Mouse (Mus musculus): ENCODE data around the gene Mpst.

Mpst gene

DNA sequence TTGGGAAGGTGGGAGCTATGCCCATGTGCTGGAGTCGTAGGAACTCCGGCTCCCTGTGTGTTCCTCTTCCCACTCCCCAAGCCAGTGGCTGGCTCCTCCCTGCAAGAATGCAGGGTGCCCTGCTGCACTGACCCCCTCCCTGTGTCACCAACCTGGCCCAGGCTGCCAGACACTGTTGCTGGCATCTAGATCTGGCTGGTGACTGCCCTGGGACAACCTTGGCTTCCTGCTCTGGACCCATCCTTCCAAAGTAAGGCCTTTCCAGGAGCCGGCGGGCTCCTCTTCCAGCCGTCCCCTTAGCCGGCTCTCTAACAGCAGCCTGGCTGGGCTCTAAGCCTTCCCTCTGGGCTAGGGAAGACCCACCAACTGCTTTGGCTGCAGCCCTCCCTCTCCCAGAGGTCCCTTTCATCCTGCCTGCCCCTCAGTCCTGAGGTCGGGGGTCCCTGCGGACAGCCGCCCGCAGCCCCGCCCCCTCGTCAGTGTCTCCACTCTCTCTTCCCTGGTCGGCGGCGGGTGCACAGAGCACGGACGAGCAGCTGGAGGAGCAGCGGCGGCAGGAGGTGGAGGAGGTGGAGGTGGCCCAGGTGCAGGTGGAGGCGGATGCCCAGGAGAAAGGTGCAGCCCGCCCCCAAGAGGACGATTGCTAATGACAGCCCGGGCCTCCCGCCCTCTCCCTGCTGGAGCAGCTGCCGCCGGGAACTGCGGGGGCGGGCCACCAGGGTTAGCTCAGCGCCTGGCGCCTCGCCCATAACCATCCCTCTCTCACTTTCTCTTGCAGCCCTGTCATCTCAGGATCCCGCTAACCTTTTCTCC is 30.4 kb downstream of the Mpst start:
- peak; percentile 65 to 80 for DNase-seq (ENCODE audit: low spot score in 2 of 2)

DNA sequence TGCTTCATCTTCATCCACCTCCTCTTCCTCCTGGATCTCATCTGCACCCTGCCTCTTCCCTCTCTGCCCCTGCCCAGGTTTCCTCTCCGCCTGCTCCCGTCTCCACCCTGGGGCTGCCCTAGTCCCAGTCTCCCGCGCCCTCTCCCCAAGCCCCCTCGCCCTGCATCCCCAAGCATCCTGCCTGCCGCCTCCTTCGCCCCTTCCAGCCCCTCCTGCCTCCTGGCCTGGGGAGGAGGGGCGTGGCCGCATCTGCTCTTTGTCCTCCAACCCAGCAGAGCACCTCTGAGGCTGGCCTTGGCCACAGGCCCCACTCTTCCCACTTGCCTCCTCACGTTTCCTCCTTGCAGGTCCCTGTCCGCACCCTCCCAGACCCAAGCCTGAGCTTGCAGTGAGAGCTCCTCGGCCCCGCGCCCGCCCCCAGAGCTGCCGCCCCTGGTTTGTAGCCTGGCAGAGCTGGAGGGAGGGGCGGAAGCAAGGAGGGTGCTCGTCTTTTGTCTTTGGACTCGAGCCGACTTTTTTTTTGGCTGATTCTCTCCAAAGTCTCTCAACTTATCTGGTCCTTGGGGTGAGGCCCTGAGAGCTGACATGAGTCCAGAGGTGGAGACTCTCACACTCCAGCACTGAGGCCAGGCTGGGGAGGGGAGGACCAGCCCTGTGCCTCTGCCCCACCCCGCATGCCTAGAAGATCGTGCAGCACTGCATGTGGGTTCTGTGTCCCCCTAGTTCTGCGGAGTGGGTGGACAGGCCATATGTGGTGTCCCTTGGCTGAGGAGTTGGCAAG is 31.2 kb downstream of the Mpst start:
- DNase-seq (ENCODE audit: low spot score in 2 of 2) = peak in 1 of 2 experiments; percentile 60

GRCm38 (mm10) chr15:78438018-78438394 is 31.8 kb downstream of the Mpst start:
- no peak for DNase-seq (ENCODE audit: low spot score in 2 of 2)

DNA sequence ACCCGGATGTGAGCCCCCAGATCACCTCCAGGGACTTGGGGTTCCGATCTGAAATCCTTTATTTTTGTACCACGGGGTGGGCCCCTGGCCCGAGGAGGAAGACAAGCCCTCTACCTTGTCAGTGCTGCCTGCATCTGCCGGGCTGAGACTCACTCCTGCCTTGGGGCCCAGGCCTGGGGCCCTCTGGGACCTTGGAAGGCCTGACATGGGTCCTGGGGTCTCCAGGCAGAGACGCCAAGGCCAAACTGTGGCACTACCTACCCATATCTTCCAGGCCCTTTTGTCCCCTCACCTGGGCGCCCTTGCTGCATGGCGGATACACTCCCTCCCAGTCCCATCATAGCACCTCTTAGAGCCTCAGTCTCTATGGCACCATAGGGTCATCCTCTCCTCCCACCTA is 32.3 kb downstream of the Mpst start:
- no peak for DNase-seq (ENCODE audit: low spot score in 2 of 2)

- DNase-seq (ENCODE audit: low spot score in 2 of 2) = no peak
These were observed 32.8 kb downstream of the Mpst start for GRCm38 (mm10) chr15:78438973-78439372.

DNA sequence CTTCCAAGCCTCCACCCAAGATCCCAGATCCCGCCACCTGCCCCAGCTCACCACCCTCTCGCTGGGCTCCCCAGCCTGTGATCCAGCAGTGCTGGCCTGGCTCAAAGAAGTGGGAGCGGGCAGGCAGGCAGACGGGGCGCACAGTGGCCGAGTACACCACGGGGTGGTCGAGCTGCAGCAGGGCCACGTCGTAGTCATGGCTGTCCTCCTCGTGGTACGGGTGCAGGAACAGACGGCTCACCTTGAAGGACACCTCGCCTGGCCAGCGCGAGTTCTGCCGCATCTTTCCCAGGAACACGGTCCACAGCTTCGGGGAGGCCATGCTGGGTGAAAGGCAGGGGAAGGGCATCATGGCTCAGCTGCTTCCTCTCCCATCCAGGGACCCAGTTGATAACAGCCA is 36.0 kb downstream of the Mpst start:
- DNase-seq (ENCODE audit: low spot score in 2 of 2) = no peak

DNA sequence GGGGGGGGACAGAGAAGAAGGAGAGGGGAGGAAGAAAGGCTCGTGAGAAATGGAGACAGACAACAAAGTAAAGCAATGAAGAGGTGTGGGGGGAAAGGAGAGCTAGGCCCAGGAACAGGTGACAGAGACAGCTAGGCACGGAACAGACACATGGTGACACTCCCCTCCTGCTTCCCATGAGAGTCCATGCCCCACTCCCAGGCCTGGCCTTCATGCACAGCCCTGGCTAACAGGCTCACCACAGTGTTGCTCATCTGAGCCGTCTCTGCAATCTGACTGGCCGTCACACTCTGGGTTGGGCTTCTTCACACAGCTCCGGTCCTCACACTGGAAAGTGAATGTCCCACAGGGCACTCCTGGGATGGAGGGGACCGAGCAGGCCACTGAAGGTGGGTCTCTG is 37.6 kb downstream of the Mpst start:
- no peak for DNase-seq (ENCODE audit: low spot score in 2 of 2)

DNA sequence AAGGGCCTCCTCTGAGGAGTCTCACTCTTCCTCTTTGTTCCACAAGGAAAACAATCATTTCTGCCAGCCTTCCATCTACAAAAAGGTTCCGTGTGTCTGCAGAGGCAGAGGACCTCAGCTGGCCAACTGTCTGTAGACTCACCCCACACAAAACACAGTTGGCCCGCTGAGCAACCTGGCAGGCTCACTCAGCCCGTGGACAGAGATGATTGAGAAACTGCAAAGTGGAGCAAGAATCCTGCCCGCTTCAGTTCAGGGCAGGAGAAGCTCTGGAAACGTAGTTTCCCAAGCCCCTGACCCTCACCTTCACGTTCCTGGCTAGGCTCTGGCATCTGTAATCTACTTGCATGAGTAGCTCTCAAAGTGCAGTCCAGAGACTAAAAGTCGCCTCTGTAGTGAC is 40.9 kb downstream of the Mpst start:
- no peak for DNase-seq (ENCODE audit: low spot score in 2 of 2)

DNA sequence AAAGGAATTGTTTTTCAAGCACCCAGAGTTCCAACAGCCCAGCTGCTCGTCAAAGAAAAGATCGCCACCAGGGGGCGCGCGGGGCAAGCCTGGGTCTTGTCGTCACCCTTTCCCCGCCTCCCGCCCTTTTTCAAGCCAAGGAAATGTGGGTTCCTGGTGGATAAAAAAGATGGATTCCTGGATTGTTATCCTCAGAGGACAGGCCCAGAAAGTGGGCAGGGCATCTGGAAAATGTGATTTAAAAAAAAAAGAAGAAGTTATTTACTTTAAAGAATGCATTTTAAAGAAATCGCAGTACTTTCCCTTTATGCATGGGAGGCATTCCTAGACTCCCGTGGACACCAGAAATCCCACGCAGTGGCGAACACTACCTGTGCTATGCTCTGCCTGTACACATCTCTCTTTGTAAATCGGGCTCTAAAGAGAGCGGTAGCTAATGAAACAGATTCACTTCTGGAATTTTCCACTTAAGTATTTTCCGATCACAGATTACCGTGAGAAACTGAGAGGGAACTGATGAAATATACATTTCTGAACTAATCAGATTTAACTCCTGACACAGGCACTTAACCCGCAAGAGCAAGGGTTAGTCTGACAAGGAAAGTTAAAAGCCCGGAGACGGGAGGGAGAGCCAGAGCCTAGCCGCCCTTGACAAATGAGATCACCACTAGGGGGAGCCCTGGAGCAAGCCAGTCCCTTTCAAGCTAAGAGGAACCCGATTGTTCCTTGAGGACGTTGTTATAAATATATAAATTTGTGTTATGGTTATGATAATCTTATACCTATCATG is 41.7 kb downstream of the Mpst start:
- DNase-seq (ENCODE audit: low spot score in 2 of 2) = peak; percentile 89 to 97

GRCm38 (mm10) chr15:78449131-78449530 is 42.9 kb downstream of the Mpst start:
- no peak for DNase-seq (ENCODE audit: low spot score in 2 of 2)

- DNase-seq (ENCODE audit: low spot score in 2 of 2) = peak in 1 of 2 experiments; percentile 39
These were observed 43.6 kb downstream of the Mpst start for GRCm38 (mm10) chr15:78449694-78450418.

DNA sequence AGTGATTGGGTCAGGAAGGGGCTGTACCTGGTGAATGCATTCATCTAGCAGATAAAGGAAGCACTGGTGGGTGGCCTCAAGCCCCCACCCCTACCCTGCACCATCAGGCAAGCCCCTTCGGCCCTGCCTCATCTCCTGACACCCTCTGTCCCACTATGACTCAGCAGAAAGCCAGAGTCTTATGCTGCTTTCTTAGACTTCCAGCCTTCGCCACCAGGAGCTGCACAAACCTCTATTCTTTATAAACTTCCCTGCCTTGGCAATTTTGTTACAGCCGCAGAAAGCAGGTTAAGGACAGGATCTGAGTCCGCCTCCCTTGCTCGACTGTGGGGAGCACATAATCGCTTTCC is 44.2 kb downstream of the Mpst start:
- DNase-seq (ENCODE audit: low spot score in 2 of 2) = no peak

DNA sequence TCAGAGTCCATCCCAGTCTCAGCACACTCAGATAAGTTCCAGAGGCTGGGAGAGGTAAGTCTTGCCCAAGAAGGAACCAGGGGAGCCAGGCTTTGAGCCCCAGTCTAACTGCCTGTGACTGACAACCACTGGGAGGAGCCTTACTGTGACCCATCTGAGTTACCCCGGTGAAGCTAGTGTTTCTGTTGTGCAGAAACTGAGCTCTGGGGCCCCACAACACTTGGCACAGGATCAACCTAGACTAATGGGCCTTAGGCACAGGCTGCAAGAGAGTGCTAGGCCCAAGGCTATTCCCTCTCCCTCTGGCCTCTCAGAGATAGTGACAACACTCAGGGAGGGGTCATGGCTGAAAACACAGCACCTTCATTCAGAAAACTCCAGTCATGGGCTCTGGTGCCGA is 45.0 kb downstream of the Mpst start:
- no peak for DNase-seq (ENCODE audit: low spot score in 2 of 2)

- no peak for DNase-seq (ENCODE audit: low spot score in 2 of 2)
These were observed 46.7 kb downstream of the Mpst start for GRCm38 (mm10) chr15:78452929-78453328.

DNA sequence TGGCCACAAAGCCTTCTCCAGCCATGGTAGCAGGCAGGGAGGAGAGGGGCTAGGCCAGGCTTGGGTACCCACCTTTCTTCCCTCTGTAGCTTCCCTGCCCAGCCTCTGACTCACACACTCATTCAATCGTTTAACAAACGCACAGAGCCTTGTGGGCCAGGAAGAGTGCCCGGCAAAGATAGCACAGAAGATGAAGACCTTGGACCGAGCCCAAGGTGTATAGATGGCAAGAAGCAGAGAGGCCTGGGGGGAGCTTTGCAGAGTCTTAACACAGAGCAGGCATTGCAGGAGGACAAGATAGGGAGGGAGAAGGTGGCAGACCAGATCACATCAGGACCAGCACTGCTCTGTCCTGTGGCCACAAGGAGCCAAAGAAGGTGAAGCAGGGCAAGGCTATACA is 49.0 kb downstream of the Mpst start:
- no peak for DNase-seq (ENCODE audit: low spot score in 2 of 2)

DNA sequence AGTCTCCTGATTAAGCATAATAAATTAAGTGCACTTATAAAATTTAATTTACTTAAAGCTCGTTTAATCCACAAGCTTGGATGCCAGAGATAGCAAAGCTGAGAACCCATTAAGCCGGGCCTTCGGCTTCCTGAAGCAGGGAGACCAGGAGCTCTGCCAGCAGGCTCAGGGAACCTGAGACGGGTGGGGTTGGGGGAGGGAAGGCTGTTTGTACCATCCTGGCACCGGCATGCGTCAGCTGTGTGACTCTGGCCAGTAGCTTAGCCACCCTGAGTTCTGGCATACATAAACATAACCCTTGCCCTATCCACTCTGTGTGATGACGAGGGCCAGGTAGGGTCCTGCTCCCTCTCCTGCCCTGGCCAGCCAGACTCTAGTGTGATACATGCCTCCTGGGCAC is 49.8 kb downstream of the Mpst start:
- no peak for DNase-seq (ENCODE audit: low spot score in 2 of 2)

GRCm38 (mm10) chr15:78457193-78457592 is 51.0 kb downstream of the Mpst start:
- no peak for DNase-seq (ENCODE audit: low spot score in 2 of 2)

- no peak for DNase-seq (ENCODE audit: low spot score in 2 of 2)
These were observed 56.8 kb downstream of the Mpst start for GRCm38 (mm10) chr15:78462981-78463380.

Measured in urinary bladder, adult 18-20 months (tissue).